Mouse (Mus musculus): ENCODE results near the gene Plekho2. TPM values are rescaled to one million over a fixed set of nuclear protein-coding genes. Genes with fewer than 3 reads are reported as not detected.

Gene Plekho2
- polyA plus RNA-seq, 1 experiment from 2014 or later = 20.3 TPM

DNA sequence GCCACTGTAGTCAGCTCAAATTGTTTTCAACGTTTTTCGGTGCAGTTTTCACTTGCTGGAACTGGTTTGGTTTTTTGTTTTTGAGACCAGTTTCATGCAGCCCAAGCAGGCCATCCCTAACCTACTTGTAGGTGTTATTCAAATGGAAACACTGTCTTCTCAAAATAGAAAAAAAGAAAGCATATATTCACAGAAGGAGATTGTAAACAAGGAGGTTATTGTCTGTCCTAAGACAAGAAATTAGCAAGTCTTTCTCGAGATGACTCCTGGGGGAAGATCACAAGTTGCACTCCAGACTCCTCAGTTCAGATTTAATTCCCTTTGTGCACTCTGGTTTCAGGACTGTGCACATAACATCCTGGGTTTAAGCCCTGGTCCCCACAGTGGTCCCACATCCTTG, 39.5 kb upstream of the Plekho2 start:
- DNase-seq (ENCODE audit: low spot score) = no peak
- 67% methylated on average over 3 of the region's 3 CpGs for WGBS
- TF ChIP-seq EP300 (IDR thresholded peaks at IDR 0.05) = no peak
- TF ChIP-seq CTCF (IDR thresholded peaks at IDR 0.05) = no peak
- Histone ChIP-seq H3K27ac (ENCODE audit: low read length) (no peak overlapping the region), H3K27me3 (replicated peaks; ENCODE audit: insufficient read depth, low read length) (no peaks in the 10 kb centered on the region), H3K4me1 (ENCODE audit: insufficient read depth, low read depth, low read length) (no peaks in the 10 kb centered on the region), H3K9ac (replicated peaks; ENCODE audit: low read depth) (no peak overlapping the region), H3K9me3 (ENCODE audit: low read length) (no peaks in the 10 kb centered on the region), H3K36me3 (ENCODE audit: insufficient read depth, low read length) (no peaks in the 10 kb centered on the region), H3K4me2 (replicated peaks; ENCODE audit: low read depth, low read length) (no peak overlapping the region), H3K4me3 (ENCODE audit: low read depth, low read length) (no peak overlapping the region)
- no peak for ATAC-seq

DNA sequence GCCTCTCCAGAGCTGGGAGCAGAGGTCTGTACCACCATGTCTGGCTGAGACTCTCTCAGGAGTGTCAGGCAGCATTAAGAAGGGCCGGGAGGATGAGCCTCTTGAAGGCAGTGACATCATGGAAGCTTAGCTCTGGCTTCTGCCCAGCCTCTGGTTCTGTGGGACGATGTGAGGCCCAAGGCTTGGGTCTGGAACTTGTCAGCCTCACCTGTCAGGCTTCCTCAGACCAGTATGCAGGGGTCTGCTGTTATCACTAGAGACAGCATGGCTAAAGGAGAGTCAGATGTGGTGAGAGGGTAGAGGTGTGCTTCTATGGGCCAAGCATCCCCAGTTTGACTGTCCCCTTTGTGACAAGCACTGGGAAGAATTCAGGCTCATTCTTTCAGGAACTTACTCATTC, 33.3 kb upstream of the Plekho2 start:
- Histone ChIP-seq H3K4me1 (ENCODE audit: insufficient read depth, low read depth, low read length) (no peaks in the 10 kb centered on the region), H3K9me3 (ENCODE audit: low read length) (no peaks in the 10 kb centered on the region), H3K27ac (ENCODE audit: low read length) (no peak overlapping the region), H3K27me3 (replicated peaks; ENCODE audit: insufficient read depth, low read length) (no peaks in the 10 kb centered on the region), H3K9ac (replicated peaks; ENCODE audit: low read depth) (no peak overlapping the region), H3K4me2 (replicated peaks; ENCODE audit: low read depth, low read length) (no peak overlapping the region), H3K36me3 (ENCODE audit: insufficient read depth, low read length) (no peaks in the 10 kb centered on the region), H3K4me3 (ENCODE audit: low read depth, low read length) (no peak overlapping the region)
- DNase-seq (ENCODE audit: low spot score) (no peak), ATAC-seq (no peak)
- TF ChIP-seq CTCF (IDR thresholded peaks at IDR 0.05) = no peak
- no peak for TF ChIP-seq EP300 (IDR thresholded peaks at IDR 0.05)
- WGBS = 36% methylated on average over 2 of the region's 2 CpGs

DNA sequence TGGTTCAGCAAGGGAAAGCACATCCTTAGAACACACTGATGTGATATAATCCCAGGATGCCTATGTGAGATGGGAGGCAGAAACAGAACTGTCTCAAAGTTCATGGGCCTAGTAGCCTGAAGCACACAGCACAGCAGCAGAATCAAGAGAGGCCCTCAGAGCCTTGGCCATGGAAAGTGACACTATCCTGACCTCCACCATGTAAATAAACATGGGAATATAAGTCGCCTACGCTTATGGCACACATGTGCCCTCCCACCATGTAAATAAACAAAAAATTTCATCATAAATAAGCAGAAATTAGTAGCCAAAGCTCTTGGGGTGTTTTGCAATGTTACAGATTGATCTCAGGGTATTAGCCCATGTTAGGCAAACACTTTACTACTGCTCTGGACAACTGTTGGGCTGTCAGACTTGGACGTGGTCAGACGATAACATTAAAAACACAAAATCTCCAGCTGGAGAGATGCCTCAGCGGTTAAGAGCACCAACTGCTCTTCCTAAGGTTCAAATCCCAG, 32.2 kb upstream of the Plekho2 start:
- 59% methylated on average over 5 of the region's 5 CpGs for WGBS
- Histone ChIP-seq H3K27ac (ENCODE audit: low read length) (no peak overlapping the region), H3K27me3 (replicated peaks; ENCODE audit: insufficient read depth, low read length) (no peaks in the 10 kb centered on the region), H3K4me2 (replicated peaks; ENCODE audit: low read depth, low read length) (no peak overlapping the region), H3K4me3 (ENCODE audit: low read depth, low read length) (no peak overlapping the region), H3K4me1 (ENCODE audit: insufficient read depth, low read depth, low read length) (no peaks in the 10 kb centered on the region), H3K9me3 (ENCODE audit: low read length) (no peaks in the 10 kb centered on the region), H3K9ac (replicated peaks; ENCODE audit: low read depth) (no peak overlapping the region), H3K36me3 (ENCODE audit: insufficient read depth, low read length) (no peaks in the 10 kb centered on the region)
- ATAC-seq (no peak), DNase-seq (ENCODE audit: low spot score) (no peak)
- TF ChIP-seq EP300 (IDR thresholded peaks at IDR 0.05) (no peak), CTCF (IDR thresholded peaks at IDR 0.05) (no peak)

DNA sequence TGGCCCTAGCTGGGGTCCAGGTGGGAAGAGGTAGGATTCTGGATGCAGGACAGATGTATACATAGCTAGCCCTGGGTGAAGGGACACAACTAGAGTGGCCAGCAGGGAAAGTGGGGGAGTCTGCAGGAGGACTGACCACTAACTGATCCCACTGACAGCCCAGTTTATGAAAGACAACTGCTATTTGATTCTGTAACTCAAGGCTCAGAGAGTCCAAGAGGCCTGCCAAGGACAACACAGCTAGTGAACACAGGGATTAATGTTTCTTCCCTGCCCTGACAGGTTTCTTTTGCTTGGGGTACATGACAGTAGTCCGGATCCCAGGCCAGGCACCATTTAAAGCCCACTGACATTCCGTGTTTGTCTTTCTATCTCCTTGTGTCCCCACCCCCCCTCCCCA, 27.3 kb upstream of the Plekho2 start:
- no peak overlapping the region for H3K4me2 ChIP-seq (replicated peaks; ENCODE audit: low read depth, low read length)
- H3K27me3 ChIP-seq (replicated peaks; ENCODE audit: insufficient read depth, low read length) = no peaks in the 10 kb centered on the region
- H3K4me1 ChIP-seq (ENCODE audit: insufficient read depth, low read depth, low read length) = no peaks in the 10 kb centered on the region
- ATAC-seq (no peak), DNase-seq (ENCODE audit: low spot score) (no peak)
- no peaks in the 10 kb centered on the region for H3K36me3 ChIP-seq (ENCODE audit: insufficient read depth, low read length)
- H3K4me3 ChIP-seq (ENCODE audit: low read depth, low read length) = no peak overlapping the region
- no peak for TF ChIP-seq CTCF (IDR thresholded peaks at IDR 0.05)
- TF ChIP-seq EP300 (IDR thresholded peaks at IDR 0.05) = no peak
- no peaks in the 10 kb centered on the region for H3K9me3 ChIP-seq (ENCODE audit: low read length)
- no peak overlapping the region for H3K9ac ChIP-seq (replicated peaks; ENCODE audit: low read depth)
- WGBS = 57% methylated on average over 2 of the region's 2 CpGs
- H3K27ac ChIP-seq (ENCODE audit: low read length) = no peak overlapping the region

DNA sequence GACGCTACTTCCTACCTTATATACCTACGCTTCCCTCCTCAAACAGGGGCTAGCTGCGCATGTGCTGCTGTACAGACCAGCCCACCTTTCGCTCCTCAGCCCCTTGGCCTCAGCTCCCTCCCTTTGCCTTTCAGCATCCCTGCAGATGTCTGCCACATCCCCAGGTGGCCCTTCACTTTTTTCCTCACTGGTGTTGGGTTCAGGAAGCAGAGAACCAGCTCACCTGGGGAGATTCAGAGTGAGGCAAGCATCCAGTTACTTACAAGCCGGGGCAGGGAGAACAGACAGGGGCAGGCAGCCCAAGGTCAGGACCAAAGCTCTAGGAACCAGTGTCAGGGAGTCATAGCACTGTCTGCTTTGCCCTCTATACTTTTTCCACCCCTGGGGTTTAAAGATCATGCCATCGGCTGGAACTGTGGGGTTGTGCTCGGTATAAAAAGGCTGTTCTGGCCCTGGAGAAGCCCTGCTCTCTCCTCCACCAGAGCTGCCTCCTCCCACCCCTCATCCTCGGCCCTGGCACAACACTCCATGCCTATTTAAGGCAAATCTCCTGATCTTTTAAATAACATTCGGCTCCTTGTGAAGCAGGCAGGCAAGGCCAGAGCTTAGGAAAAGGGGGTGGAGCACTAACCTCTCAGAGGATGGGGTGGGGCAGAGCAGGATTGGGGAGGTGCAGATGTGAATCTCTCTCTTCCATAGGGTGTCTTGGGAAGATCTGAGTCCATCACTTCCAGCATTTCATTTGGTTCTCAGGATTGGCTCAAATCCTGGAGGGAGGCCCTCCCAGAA, 26.7 kb upstream of the Plekho2 start:
- no peaks in the 10 kb centered on the region for H3K4me1 ChIP-seq (ENCODE audit: insufficient read depth, low read depth, low read length)
- DNase-seq (ENCODE audit: low spot score) (no peak), ATAC-seq (no peak)
- H3K9ac ChIP-seq (replicated peaks; ENCODE audit: low read depth) = no peak overlapping the region
- no peak overlapping the region for H3K27ac ChIP-seq (ENCODE audit: low read length)
- no peaks in the 10 kb centered on the region for H3K9me3 ChIP-seq (ENCODE audit: low read length)
- H3K36me3 ChIP-seq (ENCODE audit: insufficient read depth, low read length) = no peaks in the 10 kb centered on the region
- H3K4me2 ChIP-seq (replicated peaks; ENCODE audit: low read depth, low read length) = no peak overlapping the region
- no peak overlapping the region for H3K4me3 ChIP-seq (ENCODE audit: low read depth, low read length)
- 53% methylated on average over 9 of the region's 9 CpGs for WGBS
- no peak for TF ChIP-seq EP300 (IDR thresholded peaks at IDR 0.05)
- H3K27me3 ChIP-seq (replicated peaks; ENCODE audit: insufficient read depth, low read length) = no peaks in the 10 kb centered on the region

DNA sequence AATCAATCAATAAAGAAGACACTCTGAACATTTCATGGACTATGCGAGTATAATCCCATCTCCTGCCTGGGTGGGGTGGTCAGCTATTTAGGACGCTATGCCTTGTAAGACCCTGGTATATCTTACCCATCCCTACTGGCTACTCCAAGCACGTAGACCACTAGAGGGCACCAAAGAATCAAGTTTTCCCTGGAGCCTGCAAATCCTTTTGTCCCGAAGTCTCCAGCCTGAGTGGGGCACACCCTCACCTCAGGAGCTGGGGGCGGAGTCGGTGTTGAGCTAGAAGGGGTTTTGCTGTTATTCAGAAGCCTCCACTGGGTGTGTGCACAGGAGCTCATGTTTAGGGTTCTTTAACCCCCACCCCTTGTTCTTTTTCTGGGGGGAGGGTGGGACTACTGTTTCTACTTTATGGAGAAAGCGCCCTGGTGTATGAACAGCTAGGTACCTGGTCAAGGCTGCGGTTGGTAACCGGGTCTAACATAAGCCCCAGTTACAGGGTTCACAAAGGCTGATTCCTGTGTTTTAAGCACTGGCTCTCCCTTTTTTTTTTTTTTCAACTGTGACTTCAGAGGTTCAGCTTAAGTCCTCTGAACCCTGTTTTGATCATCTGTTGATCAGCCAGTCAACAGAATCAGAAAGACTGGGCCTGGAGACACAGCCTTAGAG, 25.8 kb upstream of the Plekho2 start:
- H3K9me3 ChIP-seq (ENCODE audit: low read length) = no peaks in the 10 kb centered on the region
- H3K36me3 ChIP-seq (ENCODE audit: insufficient read depth, low read length) = no peaks in the 10 kb centered on the region
- H3K27me3 ChIP-seq (replicated peaks; ENCODE audit: insufficient read depth, low read length) = no peaks in the 10 kb centered on the region
- H3K4me3 ChIP-seq (ENCODE audit: low read depth, low read length) = no peak overlapping the region
- H3K27ac ChIP-seq (ENCODE audit: low read length) = no peak overlapping the region
- 9% methylated on average over 9 of the region's 9 CpGs for WGBS
- no peak overlapping the region for H3K9ac ChIP-seq (replicated peaks; ENCODE audit: low read depth)
- TF ChIP-seq CTCF (IDR thresholded peaks at IDR 0.05) (peak; percentile 89), EP300 (IDR thresholded peaks at IDR 0.05) (no peak)
- H3K4me2 ChIP-seq (replicated peaks; ENCODE audit: low read depth, low read length) = peak overlapping the region; percentile 45; the same call in 1 of the 2 replicates
- H3K4me1 ChIP-seq (ENCODE audit: insufficient read depth, low read depth, low read length) = no peaks in the 10 kb centered on the region
- DNase-seq (ENCODE audit: low spot score) = peak; percentile 94
- peak; percentile 85 for ATAC-seq
